Mouse (Mus musculus): ENCODE results near the gene Ikzf4. TPM values are rescaled to one million over a fixed set of nuclear protein-coding genes. Genes with fewer than 3 reads are reported as not detected.

The Ikzf4 gene
- polyA plus RNA-seq, 1 experiment: 0.04 TPM

DNA sequence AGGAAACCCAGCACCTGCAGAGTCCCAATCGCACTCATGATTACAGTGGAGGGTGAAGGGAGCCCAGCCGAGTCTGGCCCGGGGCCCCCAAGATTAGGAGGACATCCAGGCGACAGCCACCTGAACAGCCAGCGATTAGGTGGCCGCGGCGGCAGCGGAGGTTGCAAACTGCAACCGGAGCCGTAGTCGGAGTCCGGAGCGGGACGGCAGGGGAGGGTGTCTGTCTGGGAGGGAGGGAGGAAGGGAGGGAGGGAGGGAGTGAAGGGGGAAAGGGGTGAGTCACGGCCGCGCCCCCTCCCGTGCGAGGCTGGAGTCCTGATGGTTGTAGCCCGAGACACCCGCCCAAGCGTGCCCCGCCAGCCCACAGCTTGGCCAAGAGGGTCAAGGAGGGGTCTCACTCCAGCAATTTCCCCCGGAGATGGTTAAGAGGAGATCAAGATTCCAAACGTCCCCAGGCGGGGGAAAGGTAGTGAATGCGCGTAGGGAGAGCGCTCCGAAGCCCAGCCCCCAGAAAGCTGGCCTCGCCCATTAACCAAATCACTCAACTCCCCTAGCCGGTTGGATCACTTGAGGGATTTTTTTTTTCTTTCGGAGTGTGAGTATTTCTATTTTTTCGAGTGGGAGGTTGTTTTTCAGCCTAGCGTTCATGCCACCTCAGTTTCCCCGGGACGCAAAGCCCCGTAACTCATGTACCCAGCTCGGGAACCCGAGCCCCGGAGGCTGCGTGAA, 56.2 kb downstream of the Ikzf4 start, which contains the start of gene Erbb3:
Erbb3 (minus strand) TSS at position 189 of the 729 bp plus-strand sequence.
- TF ChIP-seq MYOD1 (IDR thresholded peaks at IDR 0.05; ENCODE audit: control insufficient read depth in 1 of 3, insufficient read length in 2 of 3, low read depth in 2 of 3) (no peak), TCF12 (IDR thresholded peaks at IDR 0.05; ENCODE audit: insufficient read depth, poor library complexity, severe bottlenecking) (no peak), REST (IDR thresholded peaks at IDR 0.05; ENCODE audit: insufficient read depth, insufficient read length) (no peak), SRF (IDR thresholded peaks at IDR 0.05; ENCODE audit: control insufficient read depth, insufficient read length, low read depth) (no peak), MYOG (IDR thresholded peaks at IDR 0.05; ENCODE audit: control insufficient read depth in 1 of 3, insufficient read depth in 1 of 3, insufficient read length in 2 of 3, low read depth in 2 of 3) (peak in 1 of 3 experiments; percentile 15), POLR2A (IDR thresholded peaks at IDR 0.05; ENCODE audit: insufficient read length, low read depth) (peak; percentile 67), POLR2AphosphoS2 (IDR thresholded peaks at IDR 0.05; ENCODE audit: insufficient read length, low read depth) (no peak)
- Histone ChIP-seq H3K4me3 (peak within 1 kb of the TSS; percentile 62), H3ac (ENCODE audit: control insufficient read depth, insufficient read length) (peak within 1 kb of the TSS; percentile 11), H3K36me3 (ENCODE audit: control insufficient read depth, insufficient read depth) (no peaks in the 10 kb centered on the region), H3K27me3 (ENCODE audit: control insufficient read depth, insufficient read depth, insufficient read length) (no peaks in the 10 kb centered on the region), H3K79me2 (ENCODE audit: control insufficient read depth, insufficient read depth) (peaks cover 3% of the 10 kb centered on the region), H3K4me2 (ENCODE audit: low read depth) (peak within 1 kb of the TSS; percentile 86)

DNA sequence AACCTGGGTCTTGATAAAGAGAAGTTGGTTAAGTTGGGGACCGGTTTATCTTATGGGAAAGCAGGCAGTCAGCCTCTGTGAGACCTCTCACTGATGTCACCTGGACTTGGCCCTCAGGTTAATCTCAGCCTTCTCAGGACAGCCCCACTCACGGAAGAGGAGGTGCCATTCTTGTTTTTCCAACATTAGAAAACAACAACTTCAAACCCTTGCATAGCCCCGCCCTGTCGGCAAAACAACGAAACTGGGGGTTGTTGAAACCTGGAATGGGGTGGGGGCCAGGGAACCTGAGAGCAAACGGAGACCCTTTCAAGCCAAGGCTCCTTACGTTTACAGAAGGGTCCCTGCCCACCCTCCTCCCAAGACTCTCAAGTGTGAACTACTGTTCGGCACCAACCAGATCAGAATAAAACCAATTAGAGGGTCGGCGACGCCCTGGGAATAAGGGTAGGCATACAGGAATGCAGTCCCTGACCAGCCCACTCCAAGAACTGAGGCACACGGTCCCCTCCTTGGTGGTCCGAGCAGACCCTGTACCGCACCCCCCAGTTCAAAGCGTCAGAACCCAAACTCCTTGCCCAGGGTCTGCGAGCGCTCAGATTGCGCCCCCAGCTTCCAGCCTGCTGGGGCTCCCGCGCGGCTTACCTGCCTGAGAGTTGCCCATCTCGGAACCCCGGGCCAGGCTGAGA, 56.9 kb downstream of the Ikzf4 start:
- Histone ChIP-seq H3K79me2 (ENCODE audit: control insufficient read depth, insufficient read depth) (peaks cover 3% of the 10 kb centered on the region), H3K36me3 (ENCODE audit: control insufficient read depth, insufficient read depth) (no peaks in the 10 kb centered on the region), H3K27me3 (ENCODE audit: control insufficient read depth, insufficient read depth, insufficient read length) (no peaks in the 10 kb centered on the region), H3K4me3 (peak overlapping the region; percentile 62), H3ac (ENCODE audit: control insufficient read depth, insufficient read length) (peak overlapping the region; percentile 11), H3K4me2 (ENCODE audit: low read depth) (peak overlapping the region; percentile 86)
- TF ChIP-seq POLR2A (IDR thresholded peaks at IDR 0.05; ENCODE audit: insufficient read length, low read depth) (no peak), REST (IDR thresholded peaks at IDR 0.05; ENCODE audit: insufficient read depth, insufficient read length) (no peak), MYOG (IDR thresholded peaks at IDR 0.05; ENCODE audit: control insufficient read depth in 1 of 3, insufficient read depth in 1 of 3, insufficient read length in 2 of 3, low read depth in 2 of 3) (no peak), TCF12 (IDR thresholded peaks at IDR 0.05; ENCODE audit: insufficient read depth, poor library complexity, severe bottlenecking) (no peak), E2F4 (IDR thresholded peaks at IDR 0.05; ENCODE audit: insufficient read depth) (no peak), TCF3 (IDR thresholded peaks at IDR 0.05; ENCODE audit: insufficient read length, low read depth) (no peak), MAX (IDR thresholded peaks at IDR 0.05; ENCODE audit: low read depth) (no peak)

DNA sequence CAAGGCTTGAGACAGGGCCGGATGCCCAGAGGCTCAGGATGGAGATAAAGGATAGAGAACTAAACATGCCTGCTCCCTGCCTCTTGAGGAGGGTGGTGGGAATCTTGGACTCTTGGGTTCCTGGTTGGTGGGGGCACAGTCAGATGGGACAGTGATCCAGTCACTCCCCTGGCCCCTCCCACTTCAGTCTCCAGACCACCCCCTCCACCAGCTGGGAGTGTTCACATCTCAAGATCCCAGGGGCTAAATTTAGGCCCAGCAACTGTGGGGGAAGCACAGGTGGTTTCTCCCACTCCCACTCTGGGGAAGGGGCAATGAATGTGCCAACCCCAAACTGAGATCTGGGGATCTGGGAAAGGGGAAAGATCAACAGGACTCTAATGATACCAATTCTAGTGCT, 57.7 kb downstream of the Ikzf4 start:
- Histone ChIP-seq H3ac (ENCODE audit: control insufficient read depth, insufficient read length) (no peak overlapping the region), H3K4me3 (peak overlapping the region; percentile 62), H3K79me2 (ENCODE audit: control insufficient read depth, insufficient read depth) (peaks cover 3% of the 10 kb centered on the region), H3K36me3 (ENCODE audit: control insufficient read depth, insufficient read depth) (no peaks in the 10 kb centered on the region), H3K4me2 (ENCODE audit: low read depth) (peak overlapping the region; percentile 86), H3K27me3 (ENCODE audit: control insufficient read depth, insufficient read depth, insufficient read length) (no peaks in the 10 kb centered on the region)
- TF ChIP-seq POLR2AphosphoS2 (IDR thresholded peaks at IDR 0.05; ENCODE audit: insufficient read length, low read depth) (no peak), TCF12 (IDR thresholded peaks at IDR 0.05; ENCODE audit: insufficient read depth, poor library complexity, severe bottlenecking) (peak; percentile 39), MYOD1 (IDR thresholded peaks at IDR 0.05; ENCODE audit: control insufficient read depth in 1 of 3, insufficient read length in 2 of 3, low read depth in 2 of 3) (peak in 2 of 3 experiments; percentile 63 to 78), MYOG (IDR thresholded peaks at IDR 0.05; ENCODE audit: control insufficient read depth in 1 of 3, insufficient read depth in 1 of 3, insufficient read length in 2 of 3, low read depth in 2 of 3) (peak in 1 of 3 experiments; percentile 89)

DNA sequence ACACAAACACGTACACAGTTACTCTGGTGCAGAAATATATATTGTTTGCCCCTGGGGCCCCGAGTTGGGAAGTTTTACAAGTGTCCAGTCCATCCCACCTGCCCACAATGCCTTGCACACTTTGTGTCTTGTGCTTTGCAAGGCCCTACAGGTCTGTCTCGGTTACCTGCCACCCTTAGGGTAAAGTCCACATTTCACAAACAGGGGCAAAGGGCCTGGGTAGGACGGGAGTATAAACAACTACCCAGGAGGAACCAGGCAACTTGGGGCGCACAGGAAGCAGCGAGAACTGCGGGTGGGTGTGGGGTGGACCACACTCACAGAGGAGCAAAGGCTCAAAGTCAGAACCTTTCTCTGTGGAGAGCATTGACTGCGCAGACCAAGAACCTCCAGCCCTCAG, 58.1 kb downstream of the Ikzf4 start:
- TF ChIP-seq MYOD1 (IDR thresholded peaks at IDR 0.05; ENCODE audit: control insufficient read depth in 1 of 3, insufficient read length in 2 of 3, low read depth in 2 of 3): no peak
- no peak for TF ChIP-seq POLR2A (IDR thresholded peaks at IDR 0.05; ENCODE audit: insufficient read length, low read depth)
- no peak for TF ChIP-seq TCF3 (IDR thresholded peaks at IDR 0.05; ENCODE audit: insufficient read length, low read depth)
- no peak for TF ChIP-seq MYOG (IDR thresholded peaks at IDR 0.05; ENCODE audit: control insufficient read depth in 1 of 3, insufficient read depth in 1 of 3, insufficient read length in 2 of 3, low read depth in 2 of 3)
- TF ChIP-seq POLR2AphosphoS2 (IDR thresholded peaks at IDR 0.05; ENCODE audit: insufficient read length, low read depth): no peak
- no peak for TF ChIP-seq CEBPB (IDR thresholded peaks at IDR 0.05; ENCODE audit: insufficient read depth, poor library complexity, severe bottlenecking)
- TF ChIP-seq MAX (IDR thresholded peaks at IDR 0.05; ENCODE audit: low read depth): no peak
- no peak for TF ChIP-seq USF1 (IDR thresholded peaks at IDR 0.05; ENCODE audit: low read depth)
- TF ChIP-seq E2F4 (IDR thresholded peaks at IDR 0.05; ENCODE audit: insufficient read depth): no peak
- TF ChIP-seq REST (IDR thresholded peaks at IDR 0.05; ENCODE audit: insufficient read depth, insufficient read length): no peak
- no peak for TF ChIP-seq TCF12 (IDR thresholded peaks at IDR 0.05; ENCODE audit: insufficient read depth, poor library complexity, severe bottlenecking)
- no peak for TF ChIP-seq SRF (IDR thresholded peaks at IDR 0.05; ENCODE audit: control insufficient read depth, insufficient read length, low read depth)
- peak overlapping the region; percentile 86 for H3K4me2 ChIP-seq (ENCODE audit: low read depth)
- no peaks in the 10 kb centered on the region for H3K36me3 ChIP-seq (ENCODE audit: control insufficient read depth, insufficient read depth)
- no peaks in the 10 kb centered on the region for H3K27me3 ChIP-seq (ENCODE audit: control insufficient read depth, insufficient read depth, insufficient read length)
- H3K4me3 ChIP-seq: peak overlapping the region; percentile 62
- no peak overlapping the region for H3ac ChIP-seq (ENCODE audit: control insufficient read depth, insufficient read length)
- peaks cover 3% of the 10 kb centered on the region for H3K79me2 ChIP-seq (ENCODE audit: control insufficient read depth, insufficient read depth)

Data from myocyte (in vitro differentiated cells).